Mouse (Mus musculus) heart, embryonic 10.5 days (tissue): ENCODE data around the gene Prkar1a. TPM values are rescaled to one million over a fixed set of nuclear protein-coding genes. Genes with fewer than 3 reads are reported as not detected.
A peak's percentile ranks its signal among the peaks of the same experiment; 100 is the strongest.

Experiments used
- DNase-seq: peaks from one replicate; pipeline ENCODE4 v3.0.0-alpha.2; 2017; ENCODE audit warnings: low spot score
- H3K27ac ChIP-seq: fragments of 300-500 bp; sonication (generic); 2 replicates; pipeline ENCODE4 v1.5.1; 2016; ENCODE audit warnings: mild to moderate bottlenecking
- H3K27me3 ChIP-seq: fragments of 300-500 bp; sonication (generic); 2 replicates; pipeline ENCODE4 v1.6.1; 2016; ENCODE audit warnings: mild to moderate bottlenecking; ENCODE audit not compliant: poor library complexity, insufficient read depth, severe bottlenecking
- H3K36me3 ChIP-seq: fragments of 300-500 bp; sonication (generic); 2 replicates; pipeline ENCODE4 v1.6.1; 2016; ENCODE audit warnings: mild to moderate bottlenecking, moderate library complexity
- H3K4me1 ChIP-seq: fragments of 300-500 bp; sonication (generic); 2 replicates; pipeline ENCODE4 v1.6.1; 2016; ENCODE audit warnings: mild to moderate bottlenecking
- H3K4me3 ChIP-seq: fragments of 300-500 bp; sonication (generic); 2 replicates; pipeline ENCODE4 v1.5.1; 2016; ENCODE audit warnings: mild to moderate bottlenecking, moderate library complexity
- H3K9me3 ChIP-seq: fragments of 300-500 bp; sonication (generic); 2 replicates; pipeline ENCODE4 v1.6.1; 2016; ENCODE audit warnings: mild to moderate bottlenecking, moderate library complexity
- WGBS: fragments of 180-500 bp; shearing (Covaris S2); methylation state at CpG from one replicate; pipeline ENCODE4 v1.1.7; 2016; 5-methylcytosine and 5-hydroxymethylcytosine counted together
- polyA plus RNA-seq: library from polyadenylated mRNA; unstranded; fragments of >200 nt; fragmentation: Nextera tagmentation; extraction: Ambion mirVana; gene quantifications from 2 replicates; pipeline ENCODE4 v1.2.1, GENCODE M21; 2016

Gene Prkar1a
- polyA plus RNA-seq, 1 experiment from 2014 or later = 365 TPM

GRCm38 (mm10) chr11:109671136-109672020 is 22.2 kb downstream of the Prkar1a start:
- Histone ChIP-seq H3K27me3 (no peaks in the 10 kb centered on the region), H3K4me3 (no peak overlapping the region), H3K27ac (no peak overlapping the region), H3K9me3 (no peaks in the 10 kb centered on the region), H3K4me1 (peaks cover 9% of the 10 kb centered on the region), H3K36me3 (peaks cover 45% of the 10 kb centered on the region)
- DNase-seq = no peak
- WGBS = 85% methylated on average over 6 of the region's 6 CpGs

- H3K27ac ChIP-seq = no peak overlapping the region
- WGBS = 88% methylated on average over 5 of the region's 5 CpGs
- no peak overlapping the region for H3K4me3 ChIP-seq
- no peaks in the 10 kb centered on the region; the same call in 1 of the 2 replicates for H3K27me3 ChIP-seq
- peaks cover 9% of the 10 kb centered on the region for H3K4me1 ChIP-seq
- H3K9me3 ChIP-seq = no peaks in the 10 kb centered on the region
- DNase-seq = no peak
- H3K36me3 ChIP-seq = peaks cover 40% of the 10 kb centered on the region
Observed at GRCm38 (mm10) chr11:109672021-109672324, 22.8 kb downstream of the Prkar1a start.

GRCm38 (mm10) chr11:109672396-109672795 is 23.2 kb downstream of the Prkar1a start:
- Histone ChIP-seq H3K27ac (no peak overlapping the region), H3K4me1 (peaks cover 9% of the 10 kb centered on the region), H3K27me3 (no peaks in the 10 kb centered on the region; the same call in 1 of the 2 replicates), H3K36me3 (peaks cover 35% of the 10 kb centered on the region), H3K9me3 (no peaks in the 10 kb centered on the region), H3K4me3 (no peak overlapping the region)
- WGBS = 75% methylated on average over 8 of the region's 8 CpGs
- DNase-seq = no peak

- no peak overlapping the region for H3K27ac ChIP-seq
- peaks cover 9% of the 10 kb centered on the region for H3K4me1 ChIP-seq
- H3K27me3 ChIP-seq = no peaks in the 10 kb centered on the region; the same call in 1 of the 2 replicates
- no peaks in the 10 kb centered on the region for H3K9me3 ChIP-seq
- WGBS = 54% methylated on average over 21 of the region's 21 CpGs
- peaks cover 28% of the 10 kb centered on the region for H3K36me3 ChIP-seq
- no peak for DNase-seq
- no peak overlapping the region for H3K4me3 ChIP-seq
Observed at GRCm38 (mm10) chr11:109672881-109673739, 23.9 kb downstream of the Prkar1a start.

GRCm38 (mm10) chr11:109673741-109674140 is 24.5 kb downstream of the Prkar1a start:
- no peak overlapping the region for H3K4me3 ChIP-seq
- H3K9me3 ChIP-seq = no peaks in the 10 kb centered on the region
- H3K36me3 ChIP-seq = peaks cover 22% of the 10 kb centered on the region
- H3K4me1 ChIP-seq = peaks cover 9% of the 10 kb centered on the region
- H3K27me3 ChIP-seq = no peaks in the 10 kb centered on the region; the same call in 1 of the 2 replicates
- no peak for DNase-seq
- H3K27ac ChIP-seq = no peak overlapping the region
- 84% methylated on average over 7 of the region's 7 CpGs for WGBS

- no peak overlapping the region for H3K4me3 ChIP-seq
- H3K36me3 ChIP-seq = peaks cover 15% of the 10 kb centered on the region
- no peak for DNase-seq
- no peaks in the 10 kb centered on the region; the same call in 1 of the 2 replicates for H3K27me3 ChIP-seq
- 70% methylated on average over 11 of the region's 11 CpGs for WGBS
- H3K27ac ChIP-seq = no peak overlapping the region
- H3K4me1 ChIP-seq = peaks cover 9% of the 10 kb centered on the region
- no peaks in the 10 kb centered on the region for H3K9me3 ChIP-seq
Observed at GRCm38 (mm10) chr11:109674542-109674941, 25.3 kb downstream of the Prkar1a start.

- WGBS = 77% methylated on average over 3 of the region's 3 CpGs
- Histone ChIP-seq H3K27me3 (no peaks in the 10 kb centered on the region; the same call in 1 of the 2 replicates), H3K9me3 (no peaks in the 10 kb centered on the region)
Observed at GRCm38 (mm10) chr11:109675208-109675607, 26.0 kb downstream of the Prkar1a start.

GRCm38 (mm10) chr11:109675771-109676170 is 26.6 kb downstream of the Prkar1a start:
- Histone ChIP-seq H3K27ac (no peak overlapping the region), H3K4me3 (no peak overlapping the region), H3K36me3 (0 out of 2 replicates have a peak, but pooled peaks cover 5% of the 10 kb centered on the region), H3K9me3 (no peaks in the 10 kb centered on the region), H3K27me3 (no peaks in the 10 kb centered on the region; the same call in 1 of the 2 replicates), H3K4me1 (peaks cover 13% of the 10 kb centered on the region)
- no peak for DNase-seq
- WGBS = 87% methylated on average over 9 of the region's 9 CpGs

More at GRCm38 (mm10) chr11:109675208-109675607, 26.0 kb downstream of the Prkar1a start:
- Histone ChIP-seq H3K36me3 (peaks cover 10% of the 10 kb centered on the region), H3K4me1 (peaks cover 9% of the 10 kb centered on the region), H3K27ac (no peak overlapping the region), H3K4me3 (no peak overlapping the region)
- no peak for DNase-seq

GRCm38 (mm10) chr11:109676621-109677373 is 27.6 kb downstream of the Prkar1a start:
- Histone ChIP-seq H3K9me3 (no peaks in the 10 kb centered on the region), H3K27ac (no peak overlapping the region), H3K36me3 (0 out of 2 replicates have a peak, but pooled peaks cover 3% of the 10 kb centered on the region), H3K27me3 (no peaks in the 10 kb centered on the region; the same call in 1 of the 2 replicates), H3K4me3 (no peak overlapping the region), H3K4me1 (peaks cover 23% of the 10 kb centered on the region)
- no peak for DNase-seq
- WGBS = 66% methylated on average over 12 of the region's 12 CpGs

- H3K27me3 ChIP-seq = no peaks in the 10 kb centered on the region; the same call in 1 of the 2 replicates
- no peak overlapping the region for H3K27ac ChIP-seq
Observed at GRCm38 (mm10) chr11:109678291-109678690, 29.1 kb downstream of the Prkar1a start.

GRCm38 (mm10) chr11:109680934-109681333 is 31.7 kb downstream of the Prkar1a start:
- peaks cover 19% of the 10 kb centered on the region for H3K4me1 ChIP-seq
- H3K9me3 ChIP-seq = no peaks in the 10 kb centered on the region
- peak; percentile 30 for DNase-seq
- H3K27me3 ChIP-seq = no peaks in the 10 kb centered on the region; the same call in 1 of the 2 replicates
- peak overlapping the region; percentile 65; the same call in 1 of the 2 replicates for H3K27ac ChIP-seq
- 38% methylated on average over 9 of the region's 9 CpGs for WGBS
- no peak overlapping the region for H3K4me3 ChIP-seq
- no peaks in the 10 kb centered on the region for H3K36me3 ChIP-seq

More at GRCm38 (mm10) chr11:109678291-109678690, 29.1 kb downstream of the Prkar1a start:
- peaks cover 21% of the 10 kb centered on the region for H3K4me1 ChIP-seq
- H3K9me3 ChIP-seq = no peaks in the 10 kb centered on the region
- WGBS = 65% methylated on average over 12 of the region's 12 CpGs
- no peak overlapping the region for H3K4me3 ChIP-seq
- DNase-seq = peak; percentile 59
- no peaks in the 10 kb centered on the region for H3K36me3 ChIP-seq

- WGBS = 59% methylated on average over 3 of the region's 3 CpGs
- no peaks in the 10 kb centered on the region; the same call in 1 of the 2 replicates for H3K27me3 ChIP-seq
- H3K27ac ChIP-seq = peak overlapping the region; percentile 65; the same call in 1 of the 2 replicates
- no peaks in the 10 kb centered on the region for H3K36me3 ChIP-seq
- H3K4me1 ChIP-seq = peaks cover 17% of the 10 kb centered on the region
- H3K4me3 ChIP-seq = no peak overlapping the region
- no peaks in the 10 kb centered on the region for H3K9me3 ChIP-seq
- peak; percentile 68 for DNase-seq
Observed at GRCm38 (mm10) chr11:109681556-109681955, 32.4 kb downstream of the Prkar1a start.
